In genomic region chr6:87399886-87400566, GRCm38 (mm10) we compare ENCODE assay signal across 15 mouse cellular contexts. TPM values are rescaled to one million over a fixed set of nuclear protein-coding genes. Genes with fewer than 3 reads are reported as not detected.
DNase-seq lines count a peak whose midpoint lies in the region; ATAC-seq and TF ChIP-seq lines count a peak whose summit lies in the region.
"Had no signal": no experiment of that assay in that cellular context is flagged by ENCODE, and none has a peak within 500 bp of the region (broad histone marks: within the 10 kb centered on the region; RNA-seq: fewer than 3 reads in every experiment).

No protein-coding gene starts in this region.

- no peak overlapping the region for H3K9ac ChIP-seq in hindbrain, embryonic 12.5 days
- H3K9ac ChIP-seq: forebrain, postnatal 0 days; limb, embryonic 12.5 days had no signal

- no peaks in the 10 kb centered on the region for H3K27me3 ChIP-seq in thymus, adult 2 months (ENCODE audit: control insufficient read depth, insufficient read depth, low read length)
- H3K27me3 ChIP-seq in limb, embryonic 10.5 days (ENCODE audit: low read depth, poor library complexity, severe bottlenecking), result no peaks in the 10 kb centered on the region
- H3K27me3 ChIP-seq in hindbrain, embryonic 12.5 days, result no peaks in the 10 kb centered on the region

- peak overlapping the region; percentile 41; the same call in 1 of the 2 replicates for H3K27ac ChIP-seq in thymus, adult 2 months (ENCODE audit: control insufficient read depth, insufficient read depth, low read length)
- no peak overlapping the region for H3K27ac ChIP-seq in limb, embryonic 10.5 days
- no peak overlapping the region for H3K27ac ChIP-seq in gastrocnemius, adult 2 months
- no peak overlapping the region for H3K27ac ChIP-seq in hindbrain, embryonic 12.5 days
- H3K27ac ChIP-seq: limb, embryonic 12.5 days had no signal

- H3K4me2 ChIP-seq in hindbrain, embryonic 12.5 days (replicated peaks), result no peak overlapping the region
- H3K4me2 ChIP-seq: limb, embryonic 12.5 days had no signal

- H3K4me3 ChIP-seq in thymus, adult 2 months (ENCODE audit: control insufficient read depth, insufficient read depth, low read length), result no peak overlapping the region
- H3K4me3 ChIP-seq in limb, embryonic 10.5 days, result no peak overlapping the region
- H3K4me3 ChIP-seq in gastrocnemius, adult 2 months, result no peak overlapping the region
- no peak overlapping the region for H3K4me3 ChIP-seq in hindbrain, embryonic 12.5 days
- H3K4me3 ChIP-seq: limb, embryonic 12.5 days had no signal

- no peaks in the 10 kb centered on the region for H3K36me3 ChIP-seq in thymus, adult 2 months (ENCODE audit: control insufficient read depth, insufficient read depth, low read length)
- H3K36me3 ChIP-seq in limb, embryonic 10.5 days, result no peaks in the 10 kb centered on the region
- H3K36me3 ChIP-seq in hindbrain, embryonic 12.5 days, result no peaks in the 10 kb centered on the region
- H3K36me3 ChIP-seq: limb, embryonic 12.5 days had no signal

- no peak for TF ChIP-seq CTCF in thymus, adult 2 months (IDR thresholded peaks at IDR 0.05; ENCODE audit: borderline replicate concordance, control insufficient read depth, extremely low read depth, insufficient read depth, low read length, poor library complexity)
- no peak for TF ChIP-seq CTCF in gastrocnemius, adult 2 months (IDR thresholded peaks at IDR 0.05)

- WGBS in thymus, adult 2 months, result 6% methylated on average over 4 of the region's 4 CpGs
- WGBS in limb, embryonic 10.5 days, result 68% methylated on average over 4 of the region's 4 CpGs
- WGBS in hindbrain, embryonic 12.5 days, result 64% methylated on average over 4 of the region's 4 CpGs

- intact Hi-C loops in gastrocnemius, adult 2 months (cut with DNase I), result loop anchor here (5.0 kb wide), 3 partner anchors 52 to 272 kb away; partner anchors contain the start of gene Aplf

- H3K9me3 ChIP-seq in limb, embryonic 10.5 days (replicated peaks), result no peaks in the 10 kb centered on the region
- H3K9me3 ChIP-seq in hindbrain, embryonic 12.5 days (replicated peaks), result no peaks in the 10 kb centered on the region
- H3K9me3 ChIP-seq: limb, embryonic 12.5 days had no signal

- no peak for TF ChIP-seq POLR2A in thymus, adult 2 months (IDR thresholded peaks at IDR 0.05; ENCODE audit: control insufficient read depth, extremely low read depth, insufficient read depth, low read length, poor library complexity)

- H3K4me1 ChIP-seq in thymus, adult 2 months (replicated peaks; ENCODE audit: control insufficient read depth, insufficient read depth, low read length), result peaks cover 4% of the 10 kb centered on the region
- peaks cover 9% of the 10 kb centered on the region; the same call in 1 of the 2 replicates for H3K4me1 ChIP-seq in limb, embryonic 10.5 days
- H3K4me1 ChIP-seq in hindbrain, embryonic 12.5 days, result 0 out of 2 replicates have a peak, but pooled peaks cover 4% of the 10 kb centered on the region
- H3K4me1 ChIP-seq: limb, embryonic 12.5 days had no signal

- ATAC-seq in CD4-positive, CD25-positive, alpha-beta regulatory T cell, adult 4 months, result peak; percentile 90
- no peak for ATAC-seq in hindbrain, embryonic 12.5 days (ENCODE audit: low FRiP score)

- DNase-seq in B cell, adult 2 months, result peak; percentile 46 to 49
- DNase-seq in induced T-regulatory cell, adult 2 months (ENCODE audit: low read depth), result peak; percentile 65
- DNase-seq in thymus, adult 2 months, result peak; percentile 46
- DNase-seq in limb, embryonic 10.5 days (ENCODE audit: low spot score), result no peak
- no peak for DNase-seq in gastrocnemius, adult 2 months
- DNase-seq: adrenal gland, adult 8-10 months had no signal

RNA-seq across cellular contexts. Expression of gene Gkn3, which starts 11.3 kb away (rescaled TPM):
- polyA plus RNA-seq in CD4-positive, CD25-positive, alpha-beta regulatory T cell, adult 4 months (2017; shearing (Covaris generic)), result not detected
- 0.69 and 0.96 TPM in 2 replicates for polyA plus RNA-seq in thymus, adult 2 months (2012; rRNA removed)
- polyA plus RNA-seq in limb, embryonic 10.5 days (2016; fragmentation: Nextera tagmentation; extraction: Ambion mirVana), result not detected in 2 replicates
- total RNA-seq in gastrocnemius, adult 2 months (2021), result 1 to 10 TPM; 1.0 to 1.2 TPM
- 0.26 TPM in 1 of 2 replicates, not detected in the other for polyA plus RNA-seq in hindbrain, embryonic 12.5 days (2016; fragmentation: Nextera tagmentation; extraction: Ambion mirVana)
- total RNA-seq: forebrain, postnatal 0 days had no signal
- polyA plus RNA-seq: limb, embryonic 12.5 days had no signal

RNA-seq across cellular contexts. Expression of gene Gkn2, which starts 26.9 kb away (rescaled TPM):
- not detected for polyA plus RNA-seq in CD4-positive, CD25-positive, alpha-beta regulatory T cell, adult 4 months (2017; shearing (Covaris generic))
- polyA plus RNA-seq in thymus, adult 2 months (2012; rRNA removed), result 0.40 TPM in 1 of 2 replicates, not detected in the other
- not detected in 2 replicates for polyA plus RNA-seq in limb, embryonic 10.5 days (2016; fragmentation: Nextera tagmentation; extraction: Ambion mirVana)
- not detected for total RNA-seq in gastrocnemius, adult 2 months (2021)
- not detected in 2 replicates for polyA plus RNA-seq in hindbrain, embryonic 12.5 days (2016; fragmentation: Nextera tagmentation; extraction: Ambion mirVana)
- total RNA-seq: adrenal gland, adult 8-10 months; forebrain, postnatal 0 days; heart, adult 18-20 months; heart, postnatal 36 days had no signal
- polyA plus RNA-seq: cortical plate, adult 2 months; forebrain, postnatal 0 days; limb, embryonic 12.5 days had no signal

RNA-seq across cellular contexts. Expression of gene Bmp10, which starts 28.8 kb away (rescaled TPM):
- not detected for polyA plus RNA-seq in CD4-positive, CD25-positive, alpha-beta regulatory T cell, adult 4 months (2017; shearing (Covaris generic))
- polyA plus RNA-seq in thymus, adult 2 months (2012; rRNA removed), result 0.08 and 4.8 TPM in 2 replicates
- not detected in 2 replicates for polyA plus RNA-seq in limb, embryonic 10.5 days (2016; fragmentation: Nextera tagmentation; extraction: Ambion mirVana)
- not detected for total RNA-seq in gastrocnemius, adult 2 months (2021)
- not detected in 2 replicates for polyA plus RNA-seq in hindbrain, embryonic 12.5 days (2016; fragmentation: Nextera tagmentation; extraction: Ambion mirVana)
- total RNA-seq: adrenal gland, adult 8-10 months; forebrain, postnatal 0 days had no signal
- polyA plus RNA-seq: cortical plate, adult 2 months; forebrain, postnatal 0 days; limb, embryonic 12.5 days; lung, postnatal 0 days; small intestine, adult 2 months had no signal

RNA-seq across cellular contexts. Expression of gene Gkn1, which starts 49.3 kb away (rescaled TPM):
- not detected for polyA plus RNA-seq in CD4-positive, CD25-positive, alpha-beta regulatory T cell, adult 4 months (2017; shearing (Covaris generic))
- polyA plus RNA-seq in thymus, adult 2 months (2012; rRNA removed), result 0.52 and 0.75 TPM in 2 replicates
- polyA plus RNA-seq in limb, embryonic 10.5 days (2016; fragmentation: Nextera tagmentation; extraction: Ambion mirVana), result not detected in 2 replicates
- not detected for total RNA-seq in gastrocnemius, adult 2 months (2021)
- not detected in 2 replicates for polyA plus RNA-seq in hindbrain, embryonic 12.5 days (2016; fragmentation: Nextera tagmentation; extraction: Ambion mirVana)
- total RNA-seq: adrenal gland, adult 8-10 months; forebrain, postnatal 0 days; heart, adult 18-20 months; heart, postnatal 36 days had no signal
- polyA plus RNA-seq: forebrain, postnatal 0 days; limb, embryonic 12.5 days had no signal

Comparison
In these comparisons a context has a peak if more than half of its experiments do, and no peak if none do; other contexts are left out.
1. DNase-seq: peak in B cell, adult 2 months (2 of 2), induced T-regulatory cell, adult 2 months (single experiment) and thymus, adult 2 months (single experiment); none in limb, embryonic 10.5 days (single experiment) and gastrocnemius, adult 2 months (single experiment).